Mouse (Mus musculus) 3T3-L1 (cell line): ENCODE results near the gene Prkcq.
A peak's percentile ranks its signal among the peaks of the same experiment; 100 is the strongest.

Source experiments
- DNase-seq: peaks from one replicate; pipeline ENCODE4 v3.0.0-alpha.2; 2015; ENCODE audit warnings: low read depth, low spot score

Prkcq gene

GRCm38 (mm10) chr2:11171754-11172501 is at the start of gene Prkcq:
Gene Prkcq, plus strand, starts transcription at chr2:11172108.
- DNase-seq, result no peak

GRCm38 (mm10) chr2:11130881-11131280 is 41.0 kb upstream of the Prkcq start:
- no peak for DNase-seq

- no peak for DNase-seq
Measured at GRCm38 (mm10) chr2:11135718-11136117, 36.2 kb upstream of the Prkcq start.

GRCm38 (mm10) chr2:11138076-11138475 is 33.8 kb upstream of the Prkcq start:
- DNase-seq, result no peak

GRCm38 (mm10) chr2:11139518-11140152 is 32.3 kb upstream of the Prkcq start:
- no peak for DNase-seq

GRCm38 (mm10) chr2:11140385-11140784 is 31.5 kb upstream of the Prkcq start:
- DNase-seq, result no peak

- DNase-seq, result no peak
Measured at GRCm38 (mm10) chr2:11149091-11149490, 22.8 kb upstream of the Prkcq start.

GRCm38 (mm10) chr2:11150975-11151374 is 20.9 kb upstream of the Prkcq start:
- no peak for DNase-seq

GRCm38 (mm10) chr2:11151655-11152323 is 20.1 kb upstream of the Prkcq start:
- DNase-seq, result peak; percentile 2

- no peak for DNase-seq
Measured at GRCm38 (mm10) chr2:11159641-11160040, 12.3 kb upstream of the Prkcq start.

- no peak for DNase-seq
Measured at GRCm38 (mm10) chr2:11160696-11161095, 11.2 kb upstream of the Prkcq start.

GRCm38 (mm10) chr2:11161336-11161735 is 10.6 kb upstream of the Prkcq start:
- no peak for DNase-seq

GRCm38 (mm10) chr2:11162701-11163100 is 9.2 kb upstream of the Prkcq start:
- no peak for DNase-seq

- no peak for DNase-seq
Measured at GRCm38 (mm10) chr2:11164170-11164569, 7.7 kb upstream of the Prkcq start.

GRCm38 (mm10) chr2:11169721-11170335 is 2.1 kb upstream of the Prkcq start:
- no peak for DNase-seq

- DNase-seq, result no peak
Measured at GRCm38 (mm10) chr2:11172831-11173414, 1.0 kb downstream of the Prkcq start.

GRCm38 (mm10) chr2:11173521-11173920 is 1.6 kb downstream of the Prkcq start:
- no peak for DNase-seq

GRCm38 (mm10) chr2:11174101-11174500 is 2.2 kb downstream of the Prkcq start:
- DNase-seq, result no peak

- DNase-seq, result no peak
Measured at GRCm38 (mm10) chr2:11177880-11178279, 6.0 kb downstream of the Prkcq start.

- no peak for DNase-seq
Measured at GRCm38 (mm10) chr2:11181510-11181909, 9.6 kb downstream of the Prkcq start.

GRCm38 (mm10) chr2:11182096-11182495 is 10.2 kb downstream of the Prkcq start:
- DNase-seq, result no peak

GRCm38 (mm10) chr2:11183991-11184390 is 12.1 kb downstream of the Prkcq start:
- no peak for DNase-seq
